Mouse (Mus musculus) induced T-regulatory cell, adult 2 months (primary cell): ENCODE measurements at regions not wholly inside any gene's neighbourhood (a gene's known extent, or its start where the extent isn't known, plus 50 kb on each side); places are given as distances from the start of the nearest gene placed in this dataset.

ENCODE experiments used
- DNase-seq: peaks from one replicate; pipeline ENCODE4 v3.0.0-alpha.2; 2012; ENCODE audit warnings: low read depth

- DNase-seq: peak; percentile 68
These were observed 57.8 kb downstream of the Degs1 start for GRCm38 (mm10) chr1:182224836-182225235.

GRCm38 (mm10) chr1:182223815-182224214 is 58.8 kb downstream of the Degs1 start:
- peak; percentile 43 for DNase-seq
